Mouse (Mus musculus) thymus, adult 2 months (tissue): ENCODE measurements around the gene Tenm4.

ENCODE experiments used
- CTCF ChIP-seq: fragments of 200-500 bp; IDR thresholded peaks from 2 replicates; pipeline ENCODE4 v1.5.1; 2012; ENCODE audit warnings: mild to moderate bottlenecking, control low read depth, low read length, moderate library complexity, borderline replicate concordance; ENCODE audit not compliant: control insufficient read depth, poor library complexity, insufficient read depth; ENCODE audit errors: extremely low read depth
- POLR2A ChIP-seq: fragments of 200-500 bp; IDR thresholded peaks from 2 replicates; pipeline ENCODE4 v1.6.1; 2012; ENCODE audit warnings: mild to moderate bottlenecking, low read length, control low read depth, moderate library complexity; ENCODE audit not compliant: control insufficient read depth, poor library complexity, insufficient read depth; ENCODE audit errors: extremely low read depth

GRCm38 (mm10) chr7:96839586-96839985 is 668.5 kb downstream of the Tenm4 start:
- TF ChIP-seq POLR2A (no peak), CTCF (no peak)
